Mouse (Mus musculus) heart, embryonic 14.5 days (tissue): ENCODE measurements around the gene Usp47. TPM values are rescaled to one million over a fixed set of nuclear protein-coding genes. Genes with fewer than 3 reads are reported as not detected.

Source experiments
- ATAC-seq: fragments of 200-750 bp; cut with Nextera tagmentation; 2 replicates; pipeline ENCODE4 v1.8.0; 2017; ENCODE audit warnings: low read depth, moderate TSS enrichment; ENCODE audit not compliant: insufficient number of reproducible peaks, insufficient read depth, low FRiP score
- H3K27ac ChIP-seq, 2 experiments: fragments of 200-500 bp in 1 of 2; fragments of 300-500 bp in 1 of 2; sonication (generic) in 1 of 2; replicated peaks in 1 of 2; 2 replicates each; pipeline ENCODE4 v1.5.1; 2012 to 2014; ENCODE audit warnings: low read depth in 2 of 2, low read length in 2 of 2, control low read depth in 1 of 2, mild to moderate bottlenecking in 1 of 2, mixed read lengths in 1 of 2; ENCODE audit not compliant: control insufficient read depth in 1 of 2, insufficient read depth in 1 of 2
- H3K27me3 ChIP-seq: fragments of 300-500 bp; sonication (generic); 2 replicates; pipeline ENCODE4 v1.6.1; 2014; ENCODE audit warnings: mild to moderate bottlenecking, low read length, control low read depth; ENCODE audit not compliant: control insufficient read depth, insufficient read depth
- H3K36me3 ChIP-seq: fragments of 300-500 bp; sonication (generic); 2 replicates; pipeline ENCODE4 v1.6.1; 2014; ENCODE audit warnings: mild to moderate bottlenecking, control low read depth, low read length, mixed read lengths; ENCODE audit not compliant: control insufficient read depth, insufficient read depth
- H3K4me1 ChIP-seq, 2 experiments: fragments of 200-500 bp in 1 of 2; fragments of 300-500 bp in 1 of 2; sonication (generic) in 1 of 2; 2 replicates each; pipeline ENCODE4 v1.6.1; 2012 to 2014; ENCODE audit warnings: low read length in 2 of 2, control low read depth in 1 of 2, mixed read lengths in 1 of 2; ENCODE audit not compliant: control insufficient read depth in 2 of 2, insufficient read depth in 2 of 2
- H3K4me2 ChIP-seq: fragments of 300-500 bp; sonication (generic); 2 replicates; pipeline ENCODE4 v1.6.1; 2014; ENCODE audit warnings: mild to moderate bottlenecking, low read length
- H3K4me3 ChIP-seq, 2 experiments: fragments of 200-500 bp in 1 of 2; fragments of 300-500 bp in 1 of 2; sonication (generic) in 1 of 2; 2 replicates each; pipeline ENCODE4 v1.5.1; 2012 to 2014; ENCODE audit warnings: low read length in 2 of 2, mild to moderate bottlenecking in 2 of 2, control low read depth in 1 of 2, low read depth in 1 of 2, moderate library complexity in 1 of 2; ENCODE audit not compliant: control insufficient read depth in 1 of 2, insufficient read depth in 1 of 2
- H3K9ac ChIP-seq: fragments of 300-500 bp; sonication (generic); 2 replicates; pipeline ENCODE4 v1.6.1; 2014; ENCODE audit warnings: mild to moderate bottlenecking, low read length
- H3K9me3 ChIP-seq: fragments of 300-500 bp; sonication (generic); 2 replicates; pipeline ENCODE4 v1.6.1; 2016; ENCODE audit warnings: low read length, control low read depth; ENCODE audit not compliant: control insufficient read depth
- WGBS: fragments of 180-500 bp; shearing (Covaris S2); extraction: QIAGEN DNeasy Blood & Tissue Kit; methylation state at CpG from one replicate; pipeline ENCODE4 v1.1.7; 2014; 5-methylcytosine and 5-hydroxymethylcytosine counted together
- polyA plus RNA-seq: library from polyadenylated mRNA; unstranded; fragments of >200 nt; fragmentation: Nextera tagmentation; extraction: Ambion mirVana; gene quantifications from 2 replicates; pipeline ENCODE4 v1.2.1, GENCODE M21; 2014

Usp47 gene
- polyA plus RNA-seq, 1 experiment from 2014 or later: 77.7 TPM

DNA sequence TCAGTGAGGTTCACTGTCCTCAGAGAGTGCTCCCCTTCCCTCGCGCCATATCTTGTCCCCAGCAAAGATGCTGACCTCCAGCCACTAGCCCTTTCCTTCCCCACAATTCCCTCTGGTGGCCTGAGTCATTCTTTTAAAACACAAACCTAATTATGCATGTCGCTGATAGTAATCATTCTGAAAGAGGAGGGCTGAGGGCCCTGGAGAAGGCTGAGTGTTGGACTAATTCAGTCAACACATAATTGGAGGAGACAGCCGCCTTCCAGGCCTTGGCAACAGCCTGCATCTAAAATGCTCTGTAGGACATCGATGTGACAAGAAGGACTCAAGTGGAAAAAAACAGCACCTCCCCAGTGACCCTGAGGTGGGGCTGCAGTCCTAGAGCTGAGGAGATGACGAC, 106.5 kb downstream of the Usp47 start:
- no peak for ATAC-seq

DNA sequence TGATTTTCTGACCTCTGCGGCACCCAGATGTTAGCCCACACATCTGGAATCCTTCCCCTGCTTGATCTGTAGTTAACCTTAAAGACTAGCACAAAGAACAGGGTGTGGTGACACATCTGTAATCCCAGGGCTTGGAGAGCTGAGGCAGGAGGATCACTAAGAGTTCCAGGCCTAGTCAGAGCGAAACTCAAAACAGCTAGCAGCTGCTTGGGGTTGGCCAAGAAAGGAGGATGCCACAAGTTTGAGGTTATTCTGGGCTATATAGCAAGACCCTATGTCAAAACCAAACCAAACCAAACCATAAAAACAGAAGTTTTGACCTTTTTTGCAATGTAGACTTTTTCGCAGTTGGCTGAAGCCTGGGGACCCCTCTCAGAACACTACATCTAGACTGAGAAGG, 107.4 kb downstream of the Usp47 start:
- H3K4me3 ChIP-seq: no peak overlapping the region
- H3K36me3 ChIP-seq: 0 out of 2 replicates have a peak, but pooled peaks cover 6% of the 10 kb centered on the region
- H3K9ac ChIP-seq: no peak overlapping the region
- H3K4me1 ChIP-seq: peaks cover 42 to 48% of the 10 kb centered on the region in 2 experiments
- H3K27ac ChIP-seq: no peak overlapping the region
- no peaks in the 10 kb centered on the region for H3K9me3 ChIP-seq
- H3K4me2 ChIP-seq: no peak overlapping the region
- WGBS: 85% methylated on average over 3 of the region's 3 CpGs
- ATAC-seq: no peak
- H3K27me3 ChIP-seq: no peaks in the 10 kb centered on the region

More for the DNA sequence above, 106.5 kb downstream of the Usp47 start:
- Histone ChIP-seq H3K4me2 (no peak overlapping the region), H3K9me3 (no peaks in the 10 kb centered on the region), H3K27ac (peak overlapping the region in 1 of 2 experiments; percentile 68; a peak in 2 of 4 replicates), H3K4me1 (peaks cover 48 to 54% of the 10 kb centered on the region in 2 experiments), H3K4me3 (no peak overlapping the region), H3K36me3 (0 out of 2 replicates have a peak, but pooled peaks cover 6% of the 10 kb centered on the region), H3K27me3 (no peaks in the 10 kb centered on the region), H3K9ac (no peak overlapping the region)
- 60% methylated on average over 6 of the region's 6 CpGs for WGBS

DNA sequence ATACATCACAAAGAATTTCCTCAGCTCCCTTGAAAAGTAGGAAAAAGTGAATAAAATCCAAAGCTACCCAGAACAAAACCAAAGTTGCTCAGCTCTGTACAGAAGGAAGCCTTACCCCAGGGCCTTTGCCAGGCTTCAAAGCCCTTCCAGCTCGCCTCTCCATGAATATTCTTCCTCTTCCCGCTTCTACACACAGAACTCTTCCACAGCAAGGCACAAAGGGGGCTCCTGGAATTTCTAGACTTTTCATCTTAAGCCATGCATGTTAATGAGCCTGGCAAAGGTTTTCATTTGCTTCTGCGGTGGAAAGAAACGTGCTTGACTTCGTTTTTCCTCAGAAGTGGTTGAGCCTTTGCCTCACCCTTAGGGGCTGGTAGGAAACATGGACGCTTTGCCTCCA, 108.7 kb downstream of the Usp47 start:
- Histone ChIP-seq H3K27ac (no peak overlapping the region), H3K9ac (no peak overlapping the region), H3K4me1 (peaks cover 31 to 36% of the 10 kb centered on the region in 2 experiments), H3K36me3 (0 out of 2 replicates have a peak, but pooled peaks cover 6% of the 10 kb centered on the region), H3K4me3 (no peak overlapping the region), H3K27me3 (no peaks in the 10 kb centered on the region), H3K4me2 (no peak overlapping the region), H3K9me3 (no peaks in the 10 kb centered on the region)
- no peak for ATAC-seq
- 81% methylated on average over 6 of the region's 6 CpGs for WGBS

DNA sequence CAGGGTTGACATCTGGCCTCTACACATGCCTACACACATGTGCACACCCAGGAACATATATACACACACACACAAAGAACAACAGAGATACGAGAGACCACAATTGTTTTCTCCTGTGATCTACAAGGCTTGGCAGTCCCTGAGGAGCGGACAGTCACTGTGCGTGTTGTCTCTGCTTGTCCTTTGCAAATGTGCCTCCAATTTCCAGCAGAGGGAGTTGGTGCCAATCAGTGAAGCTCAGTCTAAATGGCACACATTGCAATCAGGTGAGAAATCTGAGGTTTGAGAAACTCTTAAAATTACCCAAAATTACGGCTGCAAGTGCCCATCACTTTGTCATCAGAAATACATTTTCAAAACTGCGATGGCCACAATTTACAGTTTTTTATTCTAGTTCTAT, 110.0 kb downstream of the Usp47 start:
- H3K36me3 ChIP-seq: 0 out of 2 replicates have a peak, but pooled peaks cover 6% of the 10 kb centered on the region
- no peaks in the 10 kb centered on the region for H3K27me3 ChIP-seq
- H3K9ac ChIP-seq: no peak overlapping the region
- H3K27ac ChIP-seq: no peak overlapping the region
- WGBS: 84% methylated on average over 5 of the region's 5 CpGs
- H3K9me3 ChIP-seq: no peaks in the 10 kb centered on the region
- peaks cover 23% of the 10 kb centered on the region in 2 experiments for H3K4me1 ChIP-seq
- no peak overlapping the region for H3K4me3 ChIP-seq
- no peak overlapping the region for H3K4me2 ChIP-seq
- ATAC-seq: no peak

DNA sequence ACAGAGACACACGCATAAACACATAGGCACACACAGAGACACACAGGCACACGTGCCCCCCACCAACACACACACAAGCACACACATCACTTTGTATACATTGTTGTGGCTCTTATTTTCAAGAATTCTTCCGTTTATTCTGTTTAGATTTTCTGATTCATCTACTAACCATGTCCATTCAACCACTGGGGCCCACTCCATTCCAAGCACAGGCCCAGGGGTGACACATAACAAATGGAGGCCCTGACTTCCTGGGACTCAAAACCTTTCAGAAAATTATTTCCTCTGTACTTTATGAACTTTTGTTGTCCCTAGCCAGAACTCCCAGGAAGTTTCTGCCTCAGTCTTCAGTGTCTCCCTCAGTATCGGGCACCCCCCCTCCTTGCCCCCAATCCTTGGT, 111.9 kb downstream of the Usp47 start:
- H3K27me3 ChIP-seq: no peaks in the 10 kb centered on the region
- no peak overlapping the region for H3K9ac ChIP-seq
- ATAC-seq: no peak
- no peak overlapping the region for H3K4me2 ChIP-seq
- peaks cover 13 to 17% of the 10 kb centered on the region in 2 experiments; a peak in 3 of 4 replicates for H3K4me1 ChIP-seq
- H3K27ac ChIP-seq: no peak overlapping the region
- H3K9me3 ChIP-seq: no peaks in the 10 kb centered on the region
- H3K4me3 ChIP-seq: no peak overlapping the region
- H3K36me3 ChIP-seq: 0 out of 2 replicates have a peak, but pooled peaks cover 6% of the 10 kb centered on the region
- 86% methylated on average over 4 of the region's 4 CpGs for WGBS

DNA sequence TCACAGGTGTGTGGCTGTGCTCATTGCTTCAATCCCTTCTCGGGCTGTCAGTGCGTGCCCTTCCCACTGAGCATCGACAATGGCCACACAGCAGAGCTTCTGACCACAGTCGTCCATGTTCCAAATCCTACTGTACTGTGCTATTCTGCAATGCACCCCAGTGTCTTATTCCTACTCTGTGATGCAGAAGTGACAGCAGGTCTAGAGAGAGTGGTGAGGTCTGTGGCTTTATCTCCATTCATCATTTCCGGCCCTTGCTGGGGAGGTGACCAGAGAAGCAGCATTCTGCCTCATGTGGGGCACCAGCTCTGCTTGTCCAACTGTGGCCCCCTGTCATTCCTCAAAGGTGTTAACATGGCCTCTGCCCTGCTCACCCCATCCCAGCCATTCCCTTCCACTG, 113.2 kb downstream of the Usp47 start:
- no peak overlapping the region for H3K27ac ChIP-seq
- 87% methylated on average over 5 of the region's 5 CpGs for WGBS

DNA sequence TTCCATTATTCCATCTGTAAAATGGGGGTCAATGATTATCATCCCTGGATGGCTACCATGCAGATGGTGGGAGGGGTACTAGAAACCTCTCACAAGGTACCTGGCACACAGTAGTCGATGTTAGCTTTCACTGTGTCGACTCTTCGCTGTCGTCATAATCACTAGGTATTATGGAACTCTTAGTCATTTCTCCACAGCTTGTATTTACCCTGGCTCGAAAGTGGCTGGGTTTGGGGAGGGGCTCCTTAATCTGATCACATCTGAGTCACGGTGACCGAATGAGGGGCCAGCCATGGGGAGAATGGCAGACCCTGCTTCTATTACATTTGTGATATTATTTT, 114.8 kb downstream of the Usp47 start:
- Histone ChIP-seq H3K27me3 (no peaks in the 10 kb centered on the region), H3K4me1 (peaks cover 24 to 25% of the 10 kb centered on the region in 2 experiments), H3K9me3 (no peaks in the 10 kb centered on the region), H3K27ac (peak overlapping the region in 1 of 2 experiments; percentile 41; a peak in 2 of 4 replicates), H3K9ac (no peak overlapping the region), H3K4me3 (no peak overlapping the region), H3K36me3 (0 out of 2 replicates have a peak, but pooled peaks cover 1% of the 10 kb centered on the region), H3K4me2 (no peak overlapping the region)
- 61% methylated on average over 7 of the region's 7 CpGs for WGBS
- ATAC-seq: no peak

More for the DNA sequence above, 113.2 kb downstream of the Usp47 start:
- Histone ChIP-seq H3K9me3 (no peaks in the 10 kb centered on the region), H3K4me2 (no peak overlapping the region), H3K9ac (no peak overlapping the region), H3K4me1 (peaks cover 16 to 18% of the 10 kb centered on the region in 2 experiments), H3K27me3 (no peaks in the 10 kb centered on the region), H3K4me3 (no peak overlapping the region), H3K36me3 (0 out of 2 replicates have a peak, but pooled peaks cover 6% of the 10 kb centered on the region)
- ATAC-seq: no peak
